ENCODE assay signal across 7 mouse cellular contexts in the genomic region with DNA sequence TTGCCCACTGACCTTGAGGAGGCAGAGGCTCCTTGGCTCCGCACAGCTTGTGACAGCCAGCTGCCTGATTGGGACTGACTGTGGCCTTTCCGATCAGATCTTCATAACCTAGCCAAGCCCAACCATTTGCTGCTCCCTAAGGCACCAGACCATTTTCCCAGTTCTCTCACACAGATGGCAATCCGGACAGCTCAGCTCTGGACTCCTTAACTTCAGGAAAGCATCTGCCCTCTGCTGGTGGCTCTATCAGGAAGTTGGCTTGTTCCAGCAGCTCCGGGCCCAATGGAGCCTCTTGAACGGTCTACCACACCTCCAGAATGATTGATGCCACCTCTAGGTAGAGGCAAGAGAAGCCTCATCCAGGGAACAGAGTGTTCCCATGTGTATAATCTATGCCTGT. TPM values are rescaled to one million over a fixed set of nuclear protein-coding genes. Genes with fewer than 3 reads are reported as not detected.
DNase-seq lines count a peak whose midpoint lies in the region; ATAC-seq and TF ChIP-seq lines count a peak whose summit lies in the region.

No protein-coding gene starts in this region.

- no peak overlapping the region for H3K4me2 ChIP-seq in hindbrain, embryonic 14.5 days (replicated peaks)
- no peak overlapping the region for H3K4me2 ChIP-seq in stomach, embryonic 14.5 days (replicated peaks; ENCODE audit: low read depth, low read length)

- no peaks in the 10 kb centered on the region for H3K9me3 ChIP-seq in MEL (replicated peaks; ENCODE audit: insufficient read depth, low read length)
- H3K9me3 ChIP-seq in hindbrain, embryonic 14.5 days (ENCODE audit: control insufficient read depth, low read length): no peaks in the 10 kb centered on the region
- H3K9me3 ChIP-seq in stomach, embryonic 14.5 days (ENCODE audit: control insufficient read depth, low read depth, low read length): no peaks in the 10 kb centered on the region

- WGBS in hindbrain, embryonic 14.5 days: 46% methylated on average over 5 of the region's 5 CpGs
- 17% methylated on average over 5 of the region's 5 CpGs for WGBS in stomach, embryonic 14.5 days

- no peak for TF ChIP-seq EP300 in MEL (IDR thresholded peaks at IDR 0.05; ENCODE audit: low read depth in 1 of 2, low read length in 2 of 2)

- no peak overlapping the region for H3K9ac ChIP-seq in MEL (ENCODE audit: control insufficient read depth, low read depth, low read length, poor library complexity, severe bottlenecking)
- no peak overlapping the region for H3K9ac ChIP-seq in hindbrain, embryonic 14.5 days
- no peak overlapping the region for H3K9ac ChIP-seq in stomach, embryonic 14.5 days (replicated peaks; ENCODE audit: low read depth, low read length)

- DNase-seq in MEL (ENCODE audit: low read depth, low spot score): no peak
- DNase-seq in adrenal gland, postnatal 25 days: peak; percentile 50
- DNase-seq in hindbrain, embryonic 14.5 days (ENCODE audit: low spot score): peak; percentile 78
- peak; percentile 31 to 60 for DNase-seq in layer of hippocampus, postnatal 25 days (ENCODE audit: extremely low spot score in 1 of 2, low spot score in 1 of 2)

- ATAC-seq in frontal cortex, adult (ENCODE audit: low TSS enrichment): peak; percentile 88
- peak; percentile 43; the same call in 1 of the 2 replicates for ATAC-seq in hindbrain, embryonic 14.5 days (ENCODE audit: low FRiP score)
- ATAC-seq in megakaryocyte progenitor cell, adult 5-6 weeks (replicated peaks; ENCODE audit: poor library complexity): peak; percentile 56
- ATAC-seq in stomach, embryonic 14.5 days (ENCODE audit: insufficient number of reproducible peaks, insufficient read depth, low FRiP score, low read depth): peak; percentile 34; the same call in 1 of the 2 replicates

- H3K27me3 ChIP-seq in MEL (ENCODE audit: control insufficient read depth in 1 of 2, insufficient read depth in 2 of 2, low read length in 2 of 2): 0 out of 4 replicates have a peak, but pooled peaks cover 0 to 2% of the 10 kb centered on the region in 2 experiments
- no peaks in the 10 kb centered on the region for H3K27me3 ChIP-seq in hindbrain, embryonic 14.5 days (ENCODE audit: control insufficient read depth, insufficient read depth, low read length)
- H3K27me3 ChIP-seq in stomach, embryonic 14.5 days (ENCODE audit: control insufficient read depth, insufficient read depth, low read length): no peaks in the 10 kb centered on the region

- no peak overlapping the region for H3K27ac ChIP-seq in MEL (ENCODE audit: control insufficient read depth, low read depth, low read length)
- H3K27ac ChIP-seq in hindbrain, embryonic 14.5 days: no peak overlapping the region
- no peak overlapping the region for H3K27ac ChIP-seq in stomach, embryonic 14.5 days (ENCODE audit: low read length)

- no peaks in the 10 kb centered on the region for H3K79me2 ChIP-seq in MEL (ENCODE audit: control insufficient read depth, insufficient read depth, low read length, poor library complexity)

- H3K36me3 ChIP-seq in MEL (ENCODE audit: control insufficient read depth in 1 of 2, insufficient read depth in 2 of 2, low read length in 2 of 2): no peaks in the 10 kb centered on the region
- H3K36me3 ChIP-seq in hindbrain, embryonic 14.5 days (replicated peaks; ENCODE audit: control insufficient read depth, insufficient read depth): no peaks in the 10 kb centered on the region
- no peaks in the 10 kb centered on the region for H3K36me3 ChIP-seq in stomach, embryonic 14.5 days (ENCODE audit: control insufficient read depth, insufficient read depth, low read length)

- TF ChIP-seq CTCF in MEL (IDR thresholded peaks at IDR 0.05 in 2 of 3, conservative IDR thresholded peaks at IDR 0.05 in 1 of 3; ENCODE audit: control insufficient read depth in 1 of 3, insufficient read depth in 1 of 3, low read depth in 2 of 3, low read length in 3 of 3, poor library complexity in 1 of 3, severe bottlenecking in 1 of 3): peak; percentile 21 to 40 (median 39); a peak in 5 of 6 replicates

- no peak overlapping the region for H3K4me3 ChIP-seq in MEL (ENCODE audit: control insufficient read depth in 1 of 2, insufficient read depth in 1 of 2, low read depth in 2 of 2, low read length in 2 of 2)
- no peak overlapping the region for H3K4me3 ChIP-seq in hindbrain, embryonic 14.5 days (replicated peaks; ENCODE audit: low read length)
- H3K4me3 ChIP-seq in stomach, embryonic 14.5 days (ENCODE audit: low read depth, low read length): no peak overlapping the region

- TF ChIP-seq RAD21 in MEL (IDR thresholded peaks at IDR 0.05; ENCODE audit: low read depth, low read length): no peak; the same call in none of the 2 replicates

- no peak for TF ChIP-seq POLR2A in MEL (IDR thresholded peaks at IDR 0.05; ENCODE audit: control insufficient read depth in 1 of 2, insufficient read depth in 1 of 2, low read depth in 1 of 2, low read length in 2 of 2, poor library complexity in 1 of 2)

- no peaks in the 10 kb centered on the region for H3K4me1 ChIP-seq in MEL (ENCODE audit: control insufficient read depth in 1 of 2, insufficient read depth in 2 of 2, low read length in 2 of 2)
- H3K4me1 ChIP-seq in hindbrain, embryonic 14.5 days (replicated peaks; ENCODE audit: control insufficient read depth, insufficient read depth, low read length): 0 out of 2 replicates have a peak, but pooled peaks cover 3% of the 10 kb centered on the region
- H3K4me1 ChIP-seq in stomach, embryonic 14.5 days (ENCODE audit: control insufficient read depth, insufficient read depth, low read length): 0 out of 2 replicates have a peak, but pooled peaks cover 3% of the 10 kb centered on the region

TF ChIP-seq in MEL, 35 proteins besides CTCF, POLR2A, EP300 and RAD21:
- peak; percentile 44 for TF ChIP-seq SMC3 (IDR thresholded peaks at IDR 0.05; ENCODE audit: low read depth, low read length)
- TF ChIP-seq KAT2A (conservative IDR thresholded peaks at IDR 0.05; ENCODE audit: low read depth, low read length): no peak

RNA-seq across cellular contexts. Expression of gene Adpgk, which starts 21.6 kb away (rescaled TPM):
- total RNA-seq in MEL (2012; rRNA removed): 19.4 and 26.2 TPM in 2 replicates
- 10 to 100 TPM in 1 of 2 experiments, not detected in 1; 29.8 TPM for polyA plus RNA-seq in MEL (2012; ENCODE audit: insufficient read depth in 1 of 2, insufficient read length in 2 of 2, low read depth in 1 of 2, low replicate concordance in 2 of 2, missing spikeins in 1 of 2)
- total RNA-seq in adrenal gland, postnatal 25 days (2021): 28.6 and 31.1 TPM in 2 replicates
- 26.8 and 27.5 TPM in 2 replicates for polyA plus RNA-seq in hindbrain, embryonic 14.5 days (2014; fragmentation: Nextera tagmentation; extraction: Ambion mirVana)
- total RNA-seq in layer of hippocampus, postnatal 25 days (2021): 10 to 100 TPM; 16.2 to 16.6 TPM
- 86.5 and 87.4 TPM in 2 replicates for total RNA-seq in megakaryocyte progenitor cell, adult 5-6 weeks (2015)
- 54.3 and 57.9 TPM in 2 replicates for total RNA-seq in megakaryocyte progenitor cell, adult 5-6 weeks (2017)
- 35.9 and 41.8 TPM in 2 replicates for polyA plus RNA-seq in stomach, embryonic 14.5 days (2014; fragmentation: Nextera tagmentation; extraction: Ambion mirVana)

Comparison
In these comparisons a context has a peak if more than half of its experiments do, and no peak if none do; other contexts are left out.
1. ATAC-seq: peak in every context shown above with its lines; median percentile 88 in frontal cortex, adult; 56 in megakaryocyte progenitor cell, adult 5-6 weeks; 43 in hindbrain, embryonic 14.5 days; 34 in stomach, embryonic 14.5 days.